Mouse (Mus musculus): ENCODE measurements around the gene Gm26938. TPM values are rescaled to one million over a fixed set of nuclear protein-coding genes. Genes with fewer than 3 reads are reported as not detected.

Gm26938 gene
- polyA plus RNA-seq (2012; rRNA removed) = not detected in 2 replicates

GRCm38 (mm10) chr5:139826357-139827055, at the start of gene Gm26938, which contains the start of gene Psmg3:
Gene Gm26938, minus strand, starts transcription at chr5:139826407.
Gene Psmg3, minus strand, starts transcription at chr5:139826885.

GRCm38 (mm10) chr5:139819538-139820181, 6.5 kb downstream of the Gm26938 start, which contains the start of gene Tmem184a:
Gene Tmem184a, minus strand, starts transcription at chr5:139819917.

GRCm38 (mm10) chr5:139791227-139792158, 34.7 kb downstream of the Gm26938 start, which contains the start of gene Mafk:
Gene Mafk, plus strand, starts transcription at chr5:139791513.

GRCm38 (mm10) chr5:139775216-139775926, 50.8 kb downstream of the Gm26938 start, which contains the start of gene Ints1:
Gene Ints1, minus strand, starts transcription at chr5:139775674.

Other genes starting within 250 kb of the Gm26938 start
- gene Micall2, start 90.1 kb downstream of the Gm26938 start, polyA plus RNA-seq (2012; rRNA removed) = 5.4 and 6.5 TPM in 2 replicates
- 40.1 and 48.0 TPM in 2 replicates for gene Ints1, start 50.7 kb downstream of the Gm26938 start, polyA plus RNA-seq (2012; rRNA removed)
- gene Mafk, start 34.9 kb downstream of the Gm26938 start, polyA plus RNA-seq (2012; rRNA removed) = 6.7 and 8.2 TPM in 2 replicates
- 0.50 and 1.5 TPM in 2 replicates for gene Tmem184a, start 6.5 kb downstream of the Gm26938 start, polyA plus RNA-seq (2012; rRNA removed)
- 51.4 and 58.3 TPM in 2 replicates for gene Psmg3, start 478 bp upstream of the Gm26938 start, polyA plus RNA-seq (2012; rRNA removed)
- gene Elfn1, start 81.5 kb upstream of the Gm26938 start, polyA plus RNA-seq (2012; rRNA removed) = 1.8 and 2.8 TPM in 2 replicates